Mouse (Mus musculus) cerebellum, adult (tissue): Measurements from ENCODE around the gene Sh2d4b.

ENCODE experiments used
- ATAC-seq: cut with Nextera tagmentation; 2 replicates; pipeline ENCODE4 v1.9.2; 2017; ENCODE audit warnings: mild to moderate bottlenecking, moderate library complexity, mixed read lengths; ENCODE audit not compliant: insufficient number of reproducible peaks, low FRiP score, low TSS enrichment

The Sh2d4b gene

DNA sequence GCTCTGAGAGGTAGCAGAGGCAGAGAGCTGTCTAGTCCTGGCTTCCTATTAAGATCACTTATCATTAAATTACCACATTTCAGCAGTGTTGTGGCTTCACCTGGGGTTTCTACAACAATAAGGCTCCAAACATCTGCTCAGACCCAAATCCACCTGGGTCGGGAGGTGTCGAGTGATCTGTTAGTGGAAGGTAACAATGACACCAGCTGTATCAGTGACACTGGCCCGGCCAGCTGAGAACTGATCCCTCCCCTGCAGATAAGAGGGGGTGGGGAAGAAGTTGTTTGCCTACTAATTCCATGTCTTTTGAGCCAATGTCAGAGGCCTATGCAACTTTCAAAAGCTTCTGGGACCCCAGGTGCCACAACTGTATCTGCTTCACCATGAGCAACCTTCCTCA, at the start of gene Sh2d4b:
Gene Sh2d4b (minus strand): TSS at position 71 of the 400 bp plus-strand sequence.
- no peak for ATAC-seq

DNA sequence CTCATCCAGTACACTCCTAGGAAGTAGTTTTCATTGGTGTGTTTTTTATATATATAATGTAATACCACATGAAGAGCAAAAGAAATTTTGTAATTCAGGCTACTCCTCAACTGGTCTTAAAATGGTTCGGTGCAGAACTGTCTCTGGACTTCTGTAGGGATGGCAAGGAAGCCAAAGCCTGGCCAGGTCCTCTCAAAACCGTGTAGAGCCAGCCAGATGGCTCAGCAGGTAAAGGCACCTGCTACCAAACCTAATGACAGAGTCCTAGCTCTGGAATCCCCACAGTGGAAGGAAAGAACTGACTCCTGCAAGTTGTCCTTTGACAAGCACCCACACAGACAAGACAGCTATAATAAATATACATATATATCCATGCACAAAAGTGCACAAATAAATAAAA, 49.4 kb upstream of the Sh2d4b start:
- ATAC-seq: peak; percentile 62; the same call in 1 of the 2 replicates

DNA sequence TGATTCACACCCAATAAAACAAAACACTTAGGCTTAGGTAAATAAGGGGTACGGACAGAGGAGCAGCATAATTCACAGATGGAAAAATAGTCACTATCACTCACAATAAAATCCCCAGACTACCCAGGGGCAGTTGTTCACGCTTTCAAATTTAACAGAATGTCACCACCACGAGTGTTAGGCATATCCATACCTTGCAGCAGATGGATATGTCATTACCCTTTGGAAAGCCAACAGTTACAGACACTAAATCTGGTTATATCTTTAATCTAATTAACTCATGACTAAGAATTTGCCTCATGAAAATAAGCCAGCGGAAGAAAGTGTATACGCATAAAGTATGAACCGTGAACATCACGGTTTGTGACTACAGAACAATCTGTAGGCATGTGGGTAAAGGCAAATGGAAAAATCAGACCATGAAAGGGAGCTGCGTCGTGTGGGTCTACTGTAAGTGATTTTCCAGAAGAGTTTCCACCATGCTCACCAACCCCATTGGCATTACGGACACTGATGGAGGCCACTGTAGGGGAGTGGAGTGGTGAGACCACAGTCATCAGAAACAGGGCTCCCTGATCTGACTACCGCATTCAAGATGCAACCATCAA, 45.4 kb upstream of the Sh2d4b start:
- ATAC-seq: no peak

DNA sequence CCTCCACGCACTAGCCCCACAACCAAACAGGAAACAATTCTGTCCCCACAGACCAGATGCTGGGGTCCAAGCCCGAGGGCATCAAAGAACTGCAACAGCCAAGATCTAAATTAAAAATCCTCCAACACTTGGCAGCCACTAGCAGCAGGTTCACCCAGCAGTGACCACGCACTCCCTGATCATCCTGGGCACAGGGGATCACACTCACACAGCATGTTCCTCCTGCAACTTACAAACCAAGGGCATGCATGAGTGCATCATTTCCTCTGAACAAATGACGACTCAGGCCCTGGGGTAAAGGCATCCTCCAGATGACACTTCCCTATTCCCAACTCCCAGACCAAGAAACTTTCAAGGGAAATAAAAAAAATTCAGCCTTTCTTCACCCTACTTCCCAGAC, 44.0 kb upstream of the Sh2d4b start:
- ATAC-seq: no peak

DNA sequence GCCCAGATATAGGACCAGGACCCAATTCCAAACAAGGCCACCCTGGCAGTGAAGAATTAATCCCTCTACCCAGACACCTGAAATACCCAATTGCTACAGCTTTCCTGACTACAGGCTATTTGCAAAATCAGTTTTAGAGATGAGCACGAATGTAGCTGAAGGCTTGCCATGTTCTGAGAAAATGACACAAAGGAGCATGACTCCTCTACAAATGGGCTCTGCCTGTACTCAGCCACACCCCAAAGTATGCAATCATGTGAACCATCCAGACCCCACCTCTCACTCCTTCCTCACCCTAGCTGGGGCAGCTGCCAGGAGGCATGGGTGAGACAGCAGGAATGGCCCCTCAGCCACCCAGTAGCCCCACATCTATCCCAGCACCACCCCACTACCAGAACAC, 42.4 kb upstream of the Sh2d4b start:
- ATAC-seq: no peak

DNA sequence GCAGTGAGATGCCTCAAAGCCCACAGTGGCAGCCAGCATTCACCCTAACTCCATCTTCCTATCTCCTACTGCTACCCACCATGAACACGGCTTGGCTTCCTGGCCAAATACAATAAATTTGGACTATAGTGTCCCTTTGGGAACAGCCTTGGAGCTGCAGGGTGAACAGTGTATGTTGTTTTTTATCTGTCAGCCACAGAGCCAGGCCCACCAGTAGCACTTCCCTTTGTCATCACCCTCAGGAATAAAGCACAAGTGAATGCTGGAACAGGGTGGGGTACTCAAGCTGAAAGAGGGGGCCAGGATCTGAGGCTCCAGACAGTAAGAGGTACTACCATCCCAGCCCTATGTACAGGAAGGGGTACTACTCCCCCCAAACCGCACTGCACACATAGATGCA, 42.0 kb upstream of the Sh2d4b start:
- no peak for ATAC-seq

DNA sequence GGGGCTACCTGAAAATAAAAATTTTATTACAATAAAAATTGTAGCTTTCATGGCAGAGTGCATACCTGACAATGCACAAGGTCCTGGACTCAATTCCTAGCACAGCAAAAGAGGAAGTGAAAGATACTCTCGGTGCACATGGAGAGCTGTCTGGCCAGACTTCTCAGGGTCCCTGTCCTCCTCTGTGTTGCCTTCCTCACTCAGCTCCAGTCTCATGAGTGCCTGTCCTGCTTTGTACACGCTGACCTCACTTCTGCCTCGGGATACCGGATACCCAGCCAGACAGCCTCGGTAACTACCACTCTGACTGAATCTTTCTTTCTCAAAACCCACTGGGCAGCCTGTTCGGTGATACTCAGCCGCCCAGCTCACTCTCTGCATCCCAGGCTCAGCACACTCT, 40.3 kb upstream of the Sh2d4b start:
- no peak for ATAC-seq

DNA sequence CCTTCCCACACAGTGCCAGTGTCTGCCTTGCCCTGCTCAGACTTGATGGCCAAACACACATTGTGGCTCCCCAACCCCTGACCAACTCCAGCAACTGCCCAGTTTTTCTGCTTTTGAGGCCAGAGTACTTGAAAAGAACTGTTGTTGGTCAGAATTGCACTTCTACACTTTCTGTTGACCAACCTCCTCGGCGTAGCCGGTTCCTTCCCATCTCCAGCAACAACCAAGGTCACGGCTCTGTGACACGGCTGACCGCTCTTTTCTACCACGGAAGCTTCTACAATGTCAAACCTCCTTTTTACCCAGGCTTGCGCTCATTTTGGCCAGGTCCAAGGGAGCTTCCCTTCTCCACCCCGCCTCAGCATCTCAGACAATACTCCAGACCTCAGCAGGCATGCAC, 39.2 kb upstream of the Sh2d4b start:
- ATAC-seq: no peak

DNA sequence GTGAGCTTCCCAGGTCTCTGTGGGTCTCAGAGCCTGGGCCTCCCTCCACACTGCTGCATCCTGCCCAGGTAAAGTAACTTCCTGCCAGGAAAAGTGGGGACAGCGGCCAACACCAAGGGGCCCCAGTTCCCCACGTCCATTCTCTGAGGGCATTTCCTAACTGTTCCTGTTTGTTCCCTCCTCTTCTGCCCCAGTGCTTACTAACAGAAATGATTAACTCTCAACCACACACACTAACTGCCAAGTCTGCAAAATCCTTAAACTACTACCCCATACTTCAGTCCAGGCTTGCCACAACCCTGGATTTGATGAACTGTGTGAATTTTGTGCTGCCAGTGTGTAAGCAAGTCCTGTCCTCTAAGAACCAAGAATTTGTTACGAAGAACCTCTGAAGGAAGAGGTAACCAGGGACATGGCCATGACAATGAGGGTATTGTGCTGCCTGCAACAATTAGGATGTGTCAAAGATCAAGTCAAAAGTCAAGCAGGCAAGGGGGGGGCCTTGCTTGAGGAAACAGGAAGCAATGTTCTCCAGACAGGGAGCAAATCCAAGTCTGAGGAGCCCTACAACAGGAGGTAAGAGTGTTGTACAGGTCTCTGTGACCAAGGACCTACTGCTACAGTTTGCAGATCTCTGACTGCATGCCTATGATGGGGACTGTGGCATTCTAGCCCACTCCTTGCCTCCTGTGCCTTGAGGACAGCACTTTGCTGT, 38.2 kb upstream of the Sh2d4b start:
- ATAC-seq: no peak

DNA sequence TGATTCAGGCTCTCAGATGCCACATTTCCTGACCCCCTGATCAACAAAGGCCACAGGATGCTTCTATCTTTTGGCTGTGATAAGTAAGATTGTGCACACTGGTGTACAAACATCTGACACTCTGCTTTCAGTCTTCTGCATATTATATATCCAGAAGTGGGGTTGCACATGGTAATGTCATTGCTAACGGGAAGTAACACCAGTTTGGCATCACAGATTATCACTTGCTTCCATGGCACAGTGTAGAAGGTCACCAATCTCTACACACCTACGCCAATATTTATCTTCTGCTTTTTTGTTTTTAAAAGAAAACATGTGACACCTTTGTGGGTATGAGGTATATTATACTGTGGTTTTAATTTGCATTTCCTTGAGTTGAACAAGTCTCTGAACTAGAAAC, 36.9 kb upstream of the Sh2d4b start:
- ATAC-seq: no peak

DNA sequence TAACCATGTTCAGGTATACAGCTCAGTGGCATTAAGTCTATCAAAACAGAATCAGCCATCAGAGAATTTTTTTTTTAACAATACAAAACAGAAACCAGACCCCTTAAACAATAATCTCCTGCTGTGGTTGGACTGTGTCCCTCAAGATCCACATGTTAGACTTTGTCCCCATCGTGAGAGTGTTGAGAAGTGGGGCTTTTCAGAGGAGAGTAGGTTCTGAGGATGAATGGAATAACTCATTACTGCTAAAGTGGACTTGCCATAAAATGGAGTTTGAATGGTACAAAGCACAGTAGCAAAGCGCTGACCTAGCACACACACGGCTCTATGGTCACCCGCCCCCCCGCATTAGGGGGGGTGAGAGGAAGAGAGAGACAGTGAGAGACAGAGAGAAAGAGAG, 35.8 kb upstream of the Sh2d4b start:
- ATAC-seq: no peak

DNA sequence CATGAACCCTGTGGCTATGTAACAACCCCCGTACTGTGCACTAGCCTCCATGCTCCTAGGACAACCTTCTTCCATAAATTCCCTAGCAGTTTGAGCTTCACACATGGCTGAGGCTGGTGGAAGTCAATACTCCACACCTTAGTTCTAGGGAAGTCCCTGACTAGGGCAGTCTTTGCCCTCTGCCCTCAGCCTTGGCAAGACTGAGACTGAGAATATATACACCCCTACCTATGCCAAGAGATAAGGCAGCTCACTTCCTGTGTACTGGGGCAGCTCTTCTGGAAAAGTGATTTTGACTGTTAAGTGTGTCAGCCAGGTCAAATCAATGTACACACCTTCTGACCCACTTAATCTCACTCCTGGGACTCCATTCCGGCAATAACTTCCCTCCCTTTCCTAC, 34.0 kb upstream of the Sh2d4b start:
- no peak for ATAC-seq

DNA sequence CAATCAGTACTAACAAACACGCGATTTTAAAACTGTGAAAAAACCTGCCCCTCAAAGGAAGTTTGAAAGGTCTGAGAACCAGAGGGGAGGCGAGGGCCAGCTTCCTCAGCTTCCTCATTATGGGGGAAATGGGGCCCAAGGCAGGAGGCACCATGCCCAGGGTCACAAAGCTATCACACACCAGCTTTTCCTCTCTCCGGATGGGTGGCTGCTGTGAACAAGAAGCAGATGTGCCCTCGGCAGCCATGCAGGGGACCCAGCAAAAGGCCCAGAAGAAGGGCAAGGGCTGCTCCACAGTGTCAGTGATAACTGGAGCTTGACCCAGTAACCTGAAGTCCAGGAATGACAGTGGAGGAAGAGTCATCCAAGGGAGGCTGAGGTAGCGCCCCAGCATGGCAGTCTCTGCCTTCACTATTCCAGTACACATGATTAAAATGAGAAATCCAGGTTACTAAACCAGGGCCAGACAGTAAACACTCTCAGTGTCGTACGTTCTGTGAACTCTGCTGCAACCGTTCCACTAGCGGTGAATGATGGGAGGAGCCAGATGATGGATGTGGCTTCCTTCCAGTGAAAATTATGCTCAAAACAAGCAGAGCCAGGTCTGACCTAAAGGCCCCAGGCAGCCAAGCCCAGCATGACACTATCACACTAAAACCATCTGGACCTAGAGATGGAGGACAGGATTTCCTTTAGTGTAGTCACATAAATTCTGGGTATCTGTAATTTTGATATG, 31.5 kb upstream of the Sh2d4b start:
- no peak; the same call in 1 of the 2 replicates for ATAC-seq

DNA sequence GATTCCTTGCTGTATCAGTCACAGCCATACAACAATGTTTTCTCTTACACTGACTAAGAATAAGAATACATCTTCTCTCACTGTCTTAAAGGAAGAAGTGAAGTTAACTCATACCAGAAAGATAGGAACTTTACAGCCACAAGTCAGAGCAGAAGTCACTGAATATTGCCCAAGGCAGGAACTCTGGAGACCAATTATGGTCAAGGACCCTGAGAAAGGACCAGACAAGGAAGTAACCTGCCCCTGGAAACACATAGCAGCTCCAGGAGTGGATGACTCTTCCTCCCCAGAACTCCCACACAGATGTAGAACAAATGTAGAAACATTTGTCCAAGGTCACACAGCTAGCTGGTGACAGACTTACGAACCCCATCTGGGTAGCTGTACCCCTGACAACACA, 28.2 kb upstream of the Sh2d4b start:
- no peak for ATAC-seq

DNA sequence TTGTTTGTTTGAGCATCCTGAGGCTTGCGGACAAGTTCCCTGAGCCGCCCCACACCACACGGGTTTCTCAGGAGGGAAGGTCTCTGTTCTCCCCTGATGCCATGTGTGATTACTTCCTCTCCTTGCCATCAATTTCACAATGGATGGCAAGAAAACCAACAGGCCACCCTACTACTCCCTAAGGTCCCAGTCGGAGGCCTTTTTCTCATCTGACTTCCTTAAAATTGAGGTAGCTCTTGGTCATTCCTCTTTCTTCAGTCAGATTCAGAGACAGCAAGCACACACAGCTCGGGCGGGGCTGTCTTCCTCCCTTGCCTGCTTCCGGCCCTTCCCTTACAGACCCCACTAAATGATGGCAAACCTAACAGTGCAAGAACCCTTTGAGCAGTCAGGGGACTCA, 26.5 kb upstream of the Sh2d4b start:
- no peak for ATAC-seq

DNA sequence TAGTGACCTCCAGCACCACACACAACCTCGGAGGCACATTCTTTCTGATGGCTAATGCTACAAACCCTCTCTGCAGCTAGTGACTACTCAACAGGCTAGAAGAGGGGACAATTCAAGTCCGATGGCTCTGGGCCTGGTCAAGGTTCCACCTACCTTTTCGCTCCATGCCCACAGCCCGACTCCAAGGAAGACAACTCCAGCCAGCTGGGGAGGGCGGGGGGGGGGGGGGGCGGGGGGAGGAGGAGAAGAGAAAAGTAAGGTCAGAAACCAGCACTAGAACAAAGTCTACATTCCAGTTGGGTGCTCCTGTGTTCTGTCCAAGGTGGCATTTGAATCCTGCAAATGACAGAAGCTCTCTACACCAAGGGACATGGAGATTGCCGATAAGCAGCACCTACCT, 25.4 kb upstream of the Sh2d4b start:
- ATAC-seq: no peak

DNA sequence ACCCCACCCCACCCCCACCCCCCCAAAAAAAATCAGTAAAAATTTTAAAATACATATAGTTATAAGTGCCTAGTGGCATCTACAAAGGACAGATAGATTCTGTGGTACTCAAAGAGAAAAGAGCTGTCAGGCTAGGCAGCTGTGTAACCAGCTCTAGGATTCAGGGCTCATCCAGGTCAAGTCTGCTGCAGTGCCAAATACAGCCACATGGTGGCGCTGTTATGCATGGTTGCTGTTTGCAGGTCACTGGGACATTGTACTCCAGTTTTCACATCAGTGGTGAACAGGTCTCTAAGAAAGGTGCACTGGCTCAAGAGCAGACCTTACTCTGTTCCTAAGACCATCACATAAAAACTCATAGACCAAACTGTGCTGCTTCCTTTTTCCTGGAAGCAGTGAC, 24.6 kb upstream of the Sh2d4b start:
- peak; percentile 62 for ATAC-seq

DNA sequence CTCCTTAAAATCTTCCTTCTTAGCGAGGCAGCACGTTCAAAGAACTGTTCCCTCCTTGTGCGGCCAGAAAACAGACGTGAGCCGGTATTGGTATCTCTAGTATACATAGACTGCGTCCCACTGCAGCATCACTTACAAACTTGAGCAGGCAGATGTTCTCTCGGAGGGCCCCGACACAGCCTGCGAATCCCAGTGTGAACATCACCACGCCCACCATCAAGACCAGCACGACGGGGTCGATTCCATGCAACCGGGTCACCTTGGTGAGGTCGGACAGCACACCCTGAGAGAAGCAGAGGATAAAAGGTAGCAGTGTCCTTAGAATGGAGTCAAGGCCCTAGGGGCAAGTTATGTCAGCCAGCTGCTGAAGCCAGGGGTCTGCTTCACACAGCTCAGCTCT, 23.6 kb upstream of the Sh2d4b start:
- no peak for ATAC-seq

DNA sequence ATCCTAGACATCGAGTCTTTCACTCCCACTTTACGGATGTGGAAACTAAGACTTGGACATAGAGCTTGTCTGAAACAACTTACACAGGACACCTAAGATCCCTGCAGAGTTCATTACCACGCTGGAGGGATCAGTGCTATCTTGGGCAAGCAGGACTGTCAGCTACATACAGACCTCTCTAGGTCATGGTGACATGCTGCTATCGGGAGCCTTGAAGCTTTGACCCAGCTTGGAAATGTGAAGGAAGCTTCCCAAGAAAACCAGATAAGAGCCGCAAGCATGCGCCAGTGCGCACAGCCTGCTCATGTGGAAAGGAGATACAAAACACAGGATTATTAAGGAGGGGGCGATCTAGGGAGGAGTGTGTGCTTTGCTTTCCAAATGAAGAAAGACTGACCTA, 22.8 kb upstream of the Sh2d4b start:
- ATAC-seq: no peak

DNA sequence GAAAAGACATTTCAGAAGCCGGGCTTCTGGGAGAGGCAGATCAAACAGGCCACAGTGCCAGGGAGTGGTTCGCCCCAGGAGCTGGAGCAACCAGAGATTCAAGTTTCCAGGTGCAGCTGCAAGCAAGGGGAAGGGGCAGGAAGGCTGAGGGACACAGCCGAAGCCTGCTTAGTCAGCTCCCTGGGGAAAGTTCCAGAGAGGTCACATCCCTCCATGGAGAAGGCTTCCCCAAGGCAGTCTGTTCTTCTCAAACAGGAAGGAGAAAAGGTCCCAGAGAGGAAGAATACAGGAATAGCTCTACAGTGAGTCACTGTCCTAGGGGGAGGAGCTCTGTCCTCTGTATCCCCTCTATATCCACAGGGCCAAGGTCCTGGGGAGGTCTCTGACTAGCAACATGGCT, 21.6 kb upstream of the Sh2d4b start:
- no peak for ATAC-seq

DNA sequence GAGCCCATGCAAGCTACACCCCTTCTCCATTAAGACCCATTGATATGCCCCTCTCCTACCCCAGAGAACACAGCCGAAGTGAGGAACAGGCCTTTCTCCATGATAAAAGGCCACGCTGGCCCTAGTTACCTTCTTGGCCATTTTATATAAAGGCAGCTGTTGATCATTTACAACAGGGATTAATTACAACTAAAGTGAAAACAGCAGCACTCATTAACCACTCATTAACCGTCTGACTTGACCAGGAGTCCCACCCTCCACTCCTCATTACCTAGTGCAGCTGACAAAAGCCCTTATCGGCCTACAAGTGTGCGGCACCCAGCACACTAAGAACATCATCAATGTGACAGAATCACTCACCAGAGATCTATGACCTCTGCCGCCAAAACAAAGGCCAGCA, 20.6 kb upstream of the Sh2d4b start:
- ATAC-seq: no peak

DNA sequence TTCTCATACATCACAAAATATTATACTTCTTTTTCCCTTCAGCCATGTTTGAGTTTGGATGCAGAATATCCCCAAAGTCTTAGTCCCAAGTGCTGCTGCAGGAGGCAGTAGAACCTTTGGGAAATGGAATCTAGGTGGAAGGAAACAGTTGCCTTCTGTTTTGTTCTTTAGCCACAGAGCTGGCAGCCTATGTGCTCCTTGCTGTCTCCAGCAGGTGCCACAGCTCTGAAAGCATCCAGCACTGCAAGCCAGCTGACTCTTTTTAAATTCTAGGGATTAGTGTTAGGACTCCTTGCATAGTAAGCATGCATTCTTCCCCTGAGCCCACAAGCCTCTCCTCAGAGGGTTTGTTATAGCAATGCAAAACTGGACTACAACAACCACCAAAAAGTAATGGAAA, 18.5 kb upstream of the Sh2d4b start:
- no peak for ATAC-seq
